Mouse (Mus musculus): ENCODE data around the gene Fam189a2. TPM values are rescaled to one million over a fixed set of nuclear protein-coding genes. Genes with fewer than 3 reads are reported as not detected.

Gene Fam189a2
- total and polyA plus RNA-seq, 3 experiments, result not detected

GRCm38 (mm10) chr19:24017427-24017826 lies 13.4 kb downstream of the Fam189a2 start:
- H3K27me3 ChIP-seq (ENCODE audit: control insufficient read depth in 1 of 2, insufficient read depth in 2 of 2, low read length in 2 of 2), result no peaks in the 10 kb centered on the region
- no peak for DNase-seq (ENCODE audit: low read depth, low spot score)
- H3K79me2 ChIP-seq (ENCODE audit: control insufficient read depth, insufficient read depth, low read length, poor library complexity), result no peaks in the 10 kb centered on the region
- H3K27ac ChIP-seq (ENCODE audit: control insufficient read depth, low read depth, low read length), result no peak overlapping the region
- no peak overlapping the region for H3K4me3 ChIP-seq (ENCODE audit: control insufficient read depth in 1 of 2, insufficient read depth in 1 of 2, low read depth in 2 of 2, low read length in 2 of 2)
- no peaks in the 10 kb centered on the region for H3K9me3 ChIP-seq (replicated peaks; ENCODE audit: insufficient read depth, low read length)
- H3K4me1 ChIP-seq (ENCODE audit: control insufficient read depth in 1 of 2, insufficient read depth in 2 of 2, low read length in 2 of 2), result no peaks in the 10 kb centered on the region
- no peak for TF ChIP-seq MAZ (IDR thresholded peaks at IDR 0.05; ENCODE audit: low read depth, low read length)
- no peak for TF ChIP-seq TAL1 (IDR thresholded peaks at IDR 0.05; ENCODE audit: low read length)
- TF ChIP-seq CHD2 (IDR thresholded peaks at IDR 0.05; ENCODE audit: low read length), result no peak
- no peak for TF ChIP-seq EP300 (IDR thresholded peaks at IDR 0.05; ENCODE audit: low read depth in 1 of 2, low read length in 2 of 2)
- no peak for TF ChIP-seq ELF1 (IDR thresholded peaks at IDR 0.05; ENCODE audit: low read depth, low read length)
- TF ChIP-seq MYC (IDR thresholded peaks at IDR 0.05; ENCODE audit: low read depth, low read length), result no peak
- TF ChIP-seq POLR2A (IDR thresholded peaks at IDR 0.05; ENCODE audit: control insufficient read depth in 1 of 2, insufficient read depth in 1 of 2, low read depth in 1 of 2, low read length in 2 of 2, poor library complexity in 1 of 2), result no peak
- no peak for TF ChIP-seq HCFC1 (IDR thresholded peaks at IDR 0.05; ENCODE audit: low read depth, low read length)
- no peaks in the 10 kb centered on the region for H3K36me3 ChIP-seq (ENCODE audit: control insufficient read depth in 1 of 2, insufficient read depth in 2 of 2, low read length in 2 of 2)
- no peak overlapping the region for H3K9ac ChIP-seq (ENCODE audit: control insufficient read depth, low read depth, low read length, poor library complexity, severe bottlenecking)

- Histone ChIP-seq H3K79me2 (ENCODE audit: control insufficient read depth, insufficient read depth, low read length, poor library complexity) (no peaks in the 10 kb centered on the region), H3K36me3 (ENCODE audit: control insufficient read depth in 1 of 2, insufficient read depth in 2 of 2, low read length in 2 of 2) (no peaks in the 10 kb centered on the region), H3K4me3 (ENCODE audit: control insufficient read depth in 1 of 2, insufficient read depth in 1 of 2, low read depth in 2 of 2, low read length in 2 of 2) (no peak overlapping the region), H3K27me3 (ENCODE audit: control insufficient read depth in 1 of 2, insufficient read depth in 2 of 2, low read length in 2 of 2) (no peaks in the 10 kb centered on the region), H3K27ac (ENCODE audit: control insufficient read depth, low read depth, low read length) (no peak overlapping the region), H3K4me1 (ENCODE audit: control insufficient read depth in 1 of 2, insufficient read depth in 2 of 2, low read length in 2 of 2) (no peaks in the 10 kb centered on the region), H3K9ac (ENCODE audit: control insufficient read depth, low read depth, low read length, poor library complexity, severe bottlenecking) (no peak overlapping the region), H3K9me3 (replicated peaks; ENCODE audit: insufficient read depth, low read length) (no peaks in the 10 kb centered on the region)
- DNase-seq (ENCODE audit: low read depth, low spot score), result no peak
- TF ChIP-seq TBP (IDR thresholded peaks at IDR 0.05; ENCODE audit: low read depth, low read length) (no peak), USF1 (IDR thresholded peaks at IDR 0.05; ENCODE audit: low read depth, low read length) (no peak), ZMIZ1 (IDR thresholded peaks at IDR 0.05; ENCODE audit: low read depth, low read length) (no peak), ZNF384 (IDR thresholded peaks at IDR 0.05; ENCODE audit: low read depth, low read length) (no peak), HCFC1 (IDR thresholded peaks at IDR 0.05; ENCODE audit: low read depth, low read length) (no peak), NRF1 (IDR thresholded peaks at IDR 0.05; ENCODE audit: insufficient read depth, low read depth, low read length, poor library complexity, severe bottlenecking) (no peak), POLR2A (IDR thresholded peaks at IDR 0.05; ENCODE audit: control insufficient read depth in 1 of 2, insufficient read depth in 1 of 2, low read depth in 1 of 2, low read length in 2 of 2, poor library complexity in 1 of 2) (no peak), MAX (IDR thresholded peaks at IDR 0.05; ENCODE audit: low read length) (no peak), ZC3H11A (IDR thresholded peaks at IDR 0.05; ENCODE audit: low read depth, low read length) (no peak), MYB (IDR thresholded peaks at IDR 0.05; ENCODE audit: low read depth, low read length) (no peak), EP300 (IDR thresholded peaks at IDR 0.05; ENCODE audit: low read depth in 1 of 2, low read length in 2 of 2) (no peak), JUND (IDR thresholded peaks at IDR 0.05; ENCODE audit: low read depth, low read length) (no peak), SMC3 (IDR thresholded peaks at IDR 0.05; ENCODE audit: low read depth, low read length) (no peak), CTCF (IDR thresholded peaks at IDR 0.05 in 2 of 3, conservative IDR thresholded peaks at IDR 0.05 in 1 of 3; ENCODE audit: control insufficient read depth in 1 of 3, insufficient read depth in 1 of 3, low read depth in 2 of 3, low read length in 3 of 3, poor library complexity in 1 of 3, severe bottlenecking in 1 of 3) (no peak)
Measured at GRCm38 (mm10) chr19:24016706-24017386, 14.0 kb downstream of the Fam189a2 start.

Measured in MEL (cell line).